Mouse (Mus musculus): Measurements from ENCODE around the gene Mettl13. TPM values are rescaled to one million over a fixed set of nuclear protein-coding genes. Genes with fewer than 3 reads are reported as not detected.

Gene Mettl13
- polyA plus RNA-seq, 1 experiment from 2014 or later = 16.6 TPM

GRCm38 (mm10) chr1:162570931-162571601, 22.7 kb upstream of the Mettl13 start:
- Histone ChIP-seq H3K27me3 (replicated peaks; ENCODE audit: control insufficient read depth, insufficient read depth, low read length) (no peaks in the 10 kb centered on the region), H3K27ac (ENCODE audit: low read depth) (peak overlapping the region; percentile 85), H3K4me1 (replicated peaks; ENCODE audit: control insufficient read depth, insufficient read depth, low read length) (peaks cover 9% of the 10 kb centered on the region; the same call in 1 of the 2 replicates), H3K9me3 (ENCODE audit: control insufficient read depth, low read length) (peaks cover 6% of the 10 kb centered on the region; the same call in 1 of the 2 replicates), H3K4me2 (ENCODE audit: low read length) (peak overlapping the region; percentile 77), H3K9ac (ENCODE audit: low read length) (peak overlapping the region; percentile 79), H3K36me3 (ENCODE audit: control insufficient read depth, insufficient read depth, low read length) (peaks cover 20% of the 10 kb centered on the region), H3K4me3 (ENCODE audit: low read depth, low read length) (peak overlapping the region; percentile 88)
- under 1% methylated on average over 45 of the region's 46 CpGs for WGBS
- no peak for DNase-seq (ENCODE audit: low spot score)
- ATAC-seq (replicated peaks; ENCODE audit: low FRiP score, low TSS enrichment, low read depth) = peak; percentile 6; the same call in 1 of the 2 replicates

- Histone ChIP-seq H3K9me3 (ENCODE audit: control insufficient read depth, low read length) (peaks cover 6% of the 10 kb centered on the region; the same call in 1 of the 2 replicates), H3K36me3 (ENCODE audit: control insufficient read depth, insufficient read depth, low read length) (peaks cover 12% of the 10 kb centered on the region), H3K27me3 (replicated peaks; ENCODE audit: control insufficient read depth, insufficient read depth, low read length) (no peaks in the 10 kb centered on the region), H3K4me3 (ENCODE audit: low read depth, low read length) (peak within 1 kb of the TSS; percentile 88), H3K4me2 (ENCODE audit: low read length) (peak within 1 kb of the TSS; percentile 77), H3K9ac (ENCODE audit: low read length) (peak within 1 kb of the TSS; percentile 79), H3K27ac (ENCODE audit: low read depth) (peak within 1 kb of the TSS; percentile 85), H3K4me1 (replicated peaks; ENCODE audit: control insufficient read depth, insufficient read depth, low read length) (peaks cover 9% of the 10 kb centered on the region; the same call in 1 of the 2 replicates)
- WGBS = under 1% methylated on average over 40 of the region's 43 CpGs
- DNase-seq (ENCODE audit: low spot score) = peak; percentile 96
- ATAC-seq (replicated peaks; ENCODE audit: low FRiP score, low TSS enrichment, low read depth) = peak; percentile 99
These were observed 22.0 kb upstream of the Mettl13 start, which contains the start of gene Vamp4 for GRCm38 (mm10) chr1:162570260-162570748. TSS of gene Vamp4 (plus strand) at chr1:162570515.

GRCm38 (mm10) chr1:162567351-162567750, 19.0 kb upstream of the Mettl13 start:
- DNase-seq (ENCODE audit: low spot score) = no peak
- no peak overlapping the region for H3K9ac ChIP-seq (ENCODE audit: low read length)

GRCm38 (mm10) chr1:162564992-162565391, 16.6 kb upstream of the Mettl13 start:
- no peak overlapping the region for H3K9ac ChIP-seq (ENCODE audit: low read length)
- no peak overlapping the region for H3K27ac ChIP-seq (ENCODE audit: low read depth)
- no peaks in the 10 kb centered on the region for H3K9me3 ChIP-seq (ENCODE audit: control insufficient read depth, low read length)
- H3K4me1 ChIP-seq (replicated peaks; ENCODE audit: control insufficient read depth, insufficient read depth, low read length) = peaks cover 4% of the 10 kb centered on the region; the same call in 1 of the 2 replicates
- no peak overlapping the region for H3K4me2 ChIP-seq (ENCODE audit: low read length)
- DNase-seq (ENCODE audit: low spot score) (no peak), ATAC-seq (replicated peaks; ENCODE audit: low FRiP score, low TSS enrichment, low read depth) (no peak)
- 49% methylated on average over 3 of the region's 3 CpGs for WGBS
- H3K4me3 ChIP-seq (ENCODE audit: low read depth, low read length) = no peak overlapping the region
- no peaks in the 10 kb centered on the region for H3K36me3 ChIP-seq (ENCODE audit: control insufficient read depth, insufficient read depth, low read length)
- H3K27me3 ChIP-seq (replicated peaks; ENCODE audit: control insufficient read depth, insufficient read depth, low read length) = no peaks in the 10 kb centered on the region

More at GRCm38 (mm10) chr1:162567351-162567750, 19.0 kb upstream of the Mettl13 start:
- Histone ChIP-seq H3K4me3 (ENCODE audit: low read depth, low read length) (no peak overlapping the region), H3K4me2 (ENCODE audit: low read length) (no peak overlapping the region), H3K4me1 (replicated peaks; ENCODE audit: control insufficient read depth, insufficient read depth, low read length) (peaks cover 9% of the 10 kb centered on the region; the same call in 1 of the 2 replicates), H3K9me3 (ENCODE audit: control insufficient read depth, low read length) (no peaks in the 10 kb centered on the region), H3K36me3 (ENCODE audit: control insufficient read depth, insufficient read depth, low read length) (no peaks in the 10 kb centered on the region), H3K27me3 (replicated peaks; ENCODE audit: control insufficient read depth, insufficient read depth, low read length) (no peaks in the 10 kb centered on the region), H3K27ac (ENCODE audit: low read depth) (no peak overlapping the region)
- ATAC-seq (replicated peaks; ENCODE audit: low FRiP score, low TSS enrichment, low read depth) = no peak
- 39% methylated on average over 3 of the region's 3 CpGs for WGBS

GRCm38 (mm10) chr1:162563236-162563635, 14.9 kb upstream of the Mettl13 start:
- 82% methylated on average over 1 of the region's 1 CpGs for WGBS
- Histone ChIP-seq H3K4me2 (ENCODE audit: low read length) (no peak overlapping the region), H3K27me3 (replicated peaks; ENCODE audit: control insufficient read depth, insufficient read depth, low read length) (no peaks in the 10 kb centered on the region), H3K9me3 (ENCODE audit: control insufficient read depth, low read length) (no peaks in the 10 kb centered on the region), H3K4me1 (replicated peaks; ENCODE audit: control insufficient read depth, insufficient read depth, low read length) (no peaks in the 10 kb centered on the region; the same call in 1 of the 2 replicates), H3K9ac (ENCODE audit: low read length) (no peak overlapping the region), H3K36me3 (ENCODE audit: control insufficient read depth, insufficient read depth, low read length) (no peaks in the 10 kb centered on the region), H3K27ac (ENCODE audit: low read depth) (no peak overlapping the region), H3K4me3 (ENCODE audit: low read depth, low read length) (no peak overlapping the region)
- ATAC-seq (replicated peaks; ENCODE audit: low FRiP score, low TSS enrichment, low read depth) (no peak), DNase-seq (ENCODE audit: low spot score) (no peak)

- Histone ChIP-seq H3K27ac (ENCODE audit: low read depth) (no peak overlapping the region), H3K4me2 (ENCODE audit: low read length) (no peak overlapping the region), H3K9me3 (ENCODE audit: control insufficient read depth, low read length) (no peaks in the 10 kb centered on the region), H3K9ac (ENCODE audit: low read length) (no peak overlapping the region), H3K4me3 (ENCODE audit: low read depth, low read length) (no peak overlapping the region), H3K4me1 (replicated peaks; ENCODE audit: control insufficient read depth, insufficient read depth, low read length) (no peaks in the 10 kb centered on the region), H3K36me3 (ENCODE audit: control insufficient read depth, insufficient read depth, low read length) (no peaks in the 10 kb centered on the region), H3K27me3 (replicated peaks; ENCODE audit: control insufficient read depth, insufficient read depth, low read length) (no peaks in the 10 kb centered on the region)
- no peak for DNase-seq (ENCODE audit: low spot score)
- no peak for ATAC-seq (replicated peaks; ENCODE audit: low FRiP score, low TSS enrichment, low read depth)
- WGBS = 79% methylated on average over 3 of the region's 3 CpGs
These were observed 5.8 kb upstream of the Mettl13 start for GRCm38 (mm10) chr1:162554193-162554592.

GRCm38 (mm10) chr1:162552956-162553355, 4.6 kb upstream of the Mettl13 start:
- 84% methylated on average over 9 of the region's 9 CpGs for WGBS
- Histone ChIP-seq H3K27ac (ENCODE audit: low read depth) (no peak overlapping the region), H3K36me3 (ENCODE audit: control insufficient read depth, insufficient read depth, low read length) (no peaks in the 10 kb centered on the region), H3K4me1 (replicated peaks; ENCODE audit: control insufficient read depth, insufficient read depth, low read length) (no peaks in the 10 kb centered on the region), H3K4me2 (ENCODE audit: low read length) (no peak overlapping the region), H3K9ac (ENCODE audit: low read length) (no peak overlapping the region), H3K9me3 (ENCODE audit: control insufficient read depth, low read length) (no peaks in the 10 kb centered on the region), H3K27me3 (replicated peaks; ENCODE audit: control insufficient read depth, insufficient read depth, low read length) (no peaks in the 10 kb centered on the region), H3K4me3 (ENCODE audit: low read depth, low read length) (no peak overlapping the region)
- ATAC-seq (replicated peaks; ENCODE audit: low FRiP score, low TSS enrichment, low read depth) (no peak), DNase-seq (ENCODE audit: low spot score) (no peak)

- ATAC-seq (replicated peaks; ENCODE audit: low FRiP score, low TSS enrichment, low read depth) (no peak), DNase-seq (ENCODE audit: low spot score) (no peak)
- Histone ChIP-seq H3K4me3 (ENCODE audit: low read depth, low read length) (no peak overlapping the region), H3K4me1 (replicated peaks; ENCODE audit: control insufficient read depth, insufficient read depth, low read length) (peaks cover 12% of the 10 kb centered on the region; the same call in 1 of the 2 replicates), H3K27ac (ENCODE audit: low read depth) (no peak overlapping the region), H3K9me3 (ENCODE audit: control insufficient read depth, low read length) (no peaks in the 10 kb centered on the region), H3K4me2 (ENCODE audit: low read length) (no peak overlapping the region), H3K27me3 (replicated peaks; ENCODE audit: control insufficient read depth, insufficient read depth, low read length) (no peaks in the 10 kb centered on the region), H3K9ac (ENCODE audit: low read length) (no peak overlapping the region), H3K36me3 (ENCODE audit: control insufficient read depth, insufficient read depth, low read length) (peaks cover 17% of the 10 kb centered on the region)
- WGBS = 78% methylated on average over 5 of the region's 5 CpGs
These were observed 1.4 kb upstream of the Mettl13 start for GRCm38 (mm10) chr1:162549615-162550283.

Data from intestine, embryonic 14.5 days (tissue).